Mouse (Mus musculus): ENCODE results near the gene Mok.

The Mok gene

GRCm38 (mm10) chr12:110769660-110770297 lies 71.0 kb downstream of the Mok start:
- DNase-seq (ENCODE audit: low spot score), result no peak

GRCm38 (mm10) chr12:110768562-110768961 lies 72.2 kb downstream of the Mok start:
- DNase-seq (ENCODE audit: low spot score), result no peak

- no peak for DNase-seq (ENCODE audit: low spot score)
These were observed 76.2 kb downstream of the Mok start for GRCm38 (mm10) chr12:110764531-110764930.

- no peak for DNase-seq (ENCODE audit: low spot score)
These were observed 78.4 kb downstream of the Mok start for GRCm38 (mm10) chr12:110762321-110762720.

- DNase-seq (ENCODE audit: low spot score), result no peak
These were observed 81.8 kb downstream of the Mok start for GRCm38 (mm10) chr12:110758932-110759331.

All from layer of hippocampus, adult 11-12 months (tissue).